Mouse (Mus musculus) left cerebral cortex, postnatal 4 days (tissue): ENCODE results near the gene Hk1. TPM values are rescaled to one million over a fixed set of nuclear protein-coding genes. Genes with fewer than 3 reads are reported as not detected.

Source experiments
- DNase-seq: peaks from one replicate; pipeline ENCODE4 v3.0.0-alpha.2; 2022
- intact Hi-C: fragments of 180-260 bp; cut with DNase I; formaldehyde crosslinking; loops from one replicate; pipeline ENCODE4 v1.15.1; 2025
- total RNA-seq, 2 experiments: library from RNA; stranded (reverse); gene quantifications; 2 replicates each; pipeline ENCODE4 v1.2.3; 2021

The Hk1 gene
- total RNA-seq = 100 to 1,000 TPM; 239 to 253 TPM

GRCm38 (mm10) chr10:62379808-62380207 lies at the start of gene Hk1:
Hk1 (minus strand) TSS chr10:62379908.
- DNase-seq = no peak
- intact Hi-C loops = no loop called here

- intact Hi-C loops = no loop called here
- no peak for DNase-seq
Observed at GRCm38 (mm10) chr10:62425081-62425871, 45.6 kb upstream of the Hk1 start.

GRCm38 (mm10) chr10:62422255-62422654 lies 42.5 kb upstream of the Hk1 start, which contains the start of gene Hkdc1:
Hkdc1 (minus strand) TSS chr10:62422491.
- intact Hi-C loops = no loop called here
- no peak for DNase-seq

GRCm38 (mm10) chr10:62421127-62421526 lies 41.4 kb upstream of the Hk1 start:
- intact Hi-C loops = no loop called here

GRCm38 (mm10) chr10:62420399-62420798 lies 40.7 kb upstream of the Hk1 start:
- DNase-seq = no peak
- intact Hi-C loops = no loop called here

More at GRCm38 (mm10) chr10:62421127-62421526, 41.4 kb upstream of the Hk1 start:
- DNase-seq = no peak

- intact Hi-C loops = no loop called here
- no peak for DNase-seq
Observed at GRCm38 (mm10) chr10:62419422-62419821, 39.7 kb upstream of the Hk1 start.

- DNase-seq = no peak
- intact Hi-C loops = no loop called here
Observed at GRCm38 (mm10) chr10:62418831-62419356, 39.2 kb upstream of the Hk1 start.

- no peak for DNase-seq
- intact Hi-C loops = loop anchor here (5.0 kb wide), 1 partner anchor 141 kb away; no protein-coding TSS in a partner anchor
Observed at GRCm38 (mm10) chr10:62413606-62413982, 33.9 kb upstream of the Hk1 start.

GRCm38 (mm10) chr10:62412906-62413605 lies 33.3 kb upstream of the Hk1 start:
- peak; percentile 17 for DNase-seq
- intact Hi-C loops = loop anchor here (5.0 kb wide), 1 partner anchor 141 kb away; no protein-coding TSS in a partner anchor

- intact Hi-C loops = loop anchor here (5.0 kb wide), 1 partner anchor 139 kb away; no protein-coding TSS in a partner anchor
- DNase-seq = peak; percentile 19
Observed at GRCm38 (mm10) chr10:62411431-62412410, 32.0 kb upstream of the Hk1 start.

- peak; percentile 74 for DNase-seq
- intact Hi-C loops = loop anchor here (5.0 kb wide), 1 partner anchor 139 kb away; no protein-coding TSS in a partner anchor
Observed at GRCm38 (mm10) chr10:62410943-62411342, 31.2 kb upstream of the Hk1 start.

GRCm38 (mm10) chr10:62404901-62405300 lies 25.2 kb upstream of the Hk1 start:
- intact Hi-C loops = loop anchor here (10.0 kb wide), 1 partner anchor 210 kb away; no protein-coding TSS in a partner anchor

GRCm38 (mm10) chr10:62401641-62402111 lies 22.0 kb upstream of the Hk1 start:
- peak; percentile 57 for DNase-seq

More at GRCm38 (mm10) chr10:62404901-62405300, 25.2 kb upstream of the Hk1 start:
- no peak for DNase-seq

GRCm38 (mm10) chr10:62383011-62383410 lies 3.3 kb upstream of the Hk1 start:
- no peak for DNase-seq
- intact Hi-C loops = no loop called here

More at GRCm38 (mm10) chr10:62401641-62402111, 22.0 kb upstream of the Hk1 start:
- intact Hi-C loops = loop anchor here (10.0 kb wide), 1 partner anchor 207 kb away; no protein-coding TSS in a partner anchor

GRCm38 (mm10) chr10:62380936-62381335 lies 1.2 kb upstream of the Hk1 start:
- intact Hi-C loops = no loop called here
- no peak for DNase-seq

- DNase-seq = no peak
- intact Hi-C loops = no loop called here
Observed at GRCm38 (mm10) chr10:62358827-62359226, 20.9 kb downstream of the Hk1 start.

- intact Hi-C loops = no loop called here
- DNase-seq = peak; percentile 71
Observed at GRCm38 (mm10) chr10:62356105-62356730, 23.5 kb downstream of the Hk1 start.

GRCm38 (mm10) chr10:62345147-62345546 lies 34.6 kb downstream of the Hk1 start:
- DNase-seq = no peak
- intact Hi-C loops = no loop called here

GRCm38 (mm10) chr10:62344004-62344752 lies 35.5 kb downstream of the Hk1 start:
- intact Hi-C loops = no loop called here
- DNase-seq = no peak
